Mouse (Mus musculus) thymus, postnatal 4 days (tissue): Measurements from ENCODE around the gene Trpm8.

Experiments used
- DNase-seq: peaks from one replicate; pipeline ENCODE4 v3.0.0; 2021

Trpm8 gene

GRCm38 (mm10) chr1:88277098-88277817 lies at the start of gene Trpm8, which contains the start of gene Hjurp:
Trpm8 (plus strand) TSS chr1:88277661.
Hjurp (minus strand) TSS chr1:88277633.
- DNase-seq: peak; percentile 100

DNA sequence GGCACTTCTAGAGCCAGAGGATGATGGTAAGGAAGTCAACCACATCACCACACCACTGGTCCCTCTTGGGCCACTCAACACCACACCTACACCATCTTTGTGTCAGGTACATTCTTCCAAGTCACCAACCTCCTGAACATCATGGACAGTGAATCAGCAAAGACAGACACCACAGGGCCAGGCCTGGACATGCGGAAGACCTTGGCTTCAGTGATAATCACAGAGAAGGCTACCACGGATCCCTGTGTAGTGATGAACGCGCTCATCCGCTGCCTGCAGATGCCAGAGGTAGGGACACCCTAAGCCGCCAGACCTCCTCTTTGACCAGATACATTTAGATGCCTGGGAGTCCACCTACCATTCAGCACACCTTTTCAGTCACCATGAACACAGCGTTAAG lies 49.3 kb upstream of the Trpm8 start:
- peak; percentile 9 for DNase-seq

DNA sequence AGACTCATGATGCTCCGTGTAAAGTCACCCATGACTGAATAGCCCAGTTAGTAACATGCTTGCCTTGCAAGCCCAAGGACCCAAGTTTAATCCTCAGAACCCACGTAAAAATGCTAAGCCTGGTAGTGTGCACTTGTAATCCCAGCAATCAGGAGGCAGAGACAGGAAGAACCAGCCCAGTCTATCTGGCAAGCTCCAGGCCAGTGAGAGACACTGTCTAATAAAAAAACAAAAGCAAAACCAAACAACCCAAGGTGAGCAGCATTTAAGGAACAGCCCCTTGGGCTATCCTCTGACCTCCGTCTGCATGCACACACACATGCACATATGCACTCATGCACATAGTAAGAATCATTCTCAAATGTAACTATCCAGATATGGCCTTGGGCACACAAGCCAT lies 47.9 kb upstream of the Trpm8 start:
- no peak for DNase-seq

- peak; percentile 8 for DNase-seq
Observed at GRCm38 (mm10) chr1:88229986-88230385, 47.5 kb upstream of the Trpm8 start.

DNA sequence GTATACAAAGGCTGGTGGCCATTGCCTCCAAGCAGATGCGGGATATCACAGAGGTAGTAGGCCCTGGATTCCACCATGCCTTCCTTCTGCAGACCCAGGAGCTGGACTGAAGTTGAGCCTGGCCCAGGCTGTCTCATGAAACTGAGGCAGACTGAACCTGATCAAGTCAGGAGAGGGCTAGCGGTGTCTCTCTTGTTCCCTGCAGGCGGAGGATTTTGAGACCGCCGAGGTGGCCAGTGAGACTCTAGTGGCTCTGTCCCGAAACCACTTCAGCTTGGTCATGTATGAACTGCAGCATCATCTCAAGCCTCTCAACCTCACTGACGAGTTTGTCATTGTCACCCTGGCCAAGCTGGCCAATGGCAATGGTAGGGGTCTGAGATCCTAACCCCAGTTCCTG lies 47.0 kb upstream of the Trpm8 start:
- DNase-seq: peak; percentile 12

DNA sequence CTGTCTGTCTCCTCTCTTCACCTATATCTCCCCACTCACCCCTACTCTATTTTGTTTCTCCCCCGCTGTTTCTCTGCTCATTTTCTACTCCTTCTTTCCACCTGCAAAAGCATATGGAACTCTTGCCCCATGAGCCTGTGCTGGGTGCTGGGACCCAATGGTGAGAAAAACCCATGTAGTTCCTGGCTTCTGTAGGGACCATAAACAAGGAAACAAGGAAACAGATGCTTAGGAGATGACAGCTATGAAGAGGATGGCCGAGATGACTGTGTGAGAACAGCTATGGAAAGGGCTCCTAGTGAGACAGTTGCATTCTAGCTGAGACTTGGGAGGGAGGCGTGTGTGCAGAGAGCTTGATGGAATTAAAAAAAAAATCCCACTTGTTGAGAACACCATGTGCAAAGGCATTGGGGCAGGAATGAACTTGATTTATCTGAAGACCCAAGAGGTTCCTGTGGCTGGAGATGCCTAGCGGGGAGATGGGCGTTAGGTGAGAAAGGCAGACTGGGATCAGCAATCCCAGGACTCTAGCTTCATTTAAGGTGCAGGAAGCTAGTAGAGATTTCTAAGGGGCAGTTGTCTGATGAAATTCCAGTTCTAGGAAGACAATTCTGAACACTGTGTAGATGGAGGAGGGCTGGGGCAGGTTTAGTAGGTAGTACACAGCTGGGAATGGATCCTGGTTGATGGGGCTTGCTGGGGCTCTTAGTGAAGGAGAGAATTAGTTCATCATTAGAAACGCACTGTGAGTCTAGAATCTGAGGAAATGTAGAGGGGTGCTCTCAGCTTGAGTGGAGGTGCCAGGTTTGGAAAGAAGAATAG lies 46.3 kb upstream of the Trpm8 start:
- no peak for DNase-seq

- DNase-seq: peak; percentile 9
Observed at GRCm38 (mm10) chr1:88231803-88232499, 45.5 kb upstream of the Trpm8 start.

GRCm38 (mm10) chr1:88232664-88233380 lies 44.6 kb upstream of the Trpm8 start:
- DNase-seq: peak; percentile 12

GRCm38 (mm10) chr1:88233421-88234247 lies 43.8 kb upstream of the Trpm8 start:
- DNase-seq: peak; percentile 13

DNA sequence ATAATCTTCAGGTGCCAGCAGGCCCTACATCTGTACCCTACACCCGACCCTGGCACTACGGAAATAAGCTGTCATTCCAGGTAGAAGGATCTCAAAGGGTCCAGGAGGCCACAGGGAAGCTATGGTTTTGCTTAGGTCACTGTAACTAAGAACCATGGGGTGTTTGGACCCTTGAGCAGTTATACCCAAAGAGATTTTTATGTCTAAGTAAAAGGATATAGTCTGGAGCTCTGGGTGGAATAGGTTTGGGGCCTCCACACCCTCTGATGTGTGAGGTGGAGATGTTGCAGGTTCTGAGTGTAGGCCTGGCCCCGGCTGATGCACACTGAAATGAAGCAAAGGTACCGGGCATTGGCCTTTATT lies 43.2 kb upstream of the Trpm8 start:
- no peak for DNase-seq

DNA sequence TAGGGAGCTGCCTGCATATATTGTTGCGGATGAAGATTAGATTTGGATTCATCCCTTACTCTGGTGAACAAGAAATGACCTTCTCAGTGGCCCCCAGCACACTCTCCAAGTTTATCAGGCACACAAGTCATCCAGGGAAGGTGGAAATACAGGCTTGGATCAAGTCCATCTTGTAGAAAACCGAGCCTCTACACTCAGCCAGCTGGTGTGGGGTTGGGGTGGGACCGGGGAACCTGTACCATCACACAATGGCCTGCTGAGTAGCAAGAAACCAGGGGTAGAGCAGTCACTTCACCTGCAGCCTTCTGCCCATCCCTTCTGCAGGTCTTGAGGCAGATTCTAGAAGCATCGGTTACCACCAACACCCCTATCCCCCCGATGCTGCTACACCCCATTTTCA lies 42.8 kb upstream of the Trpm8 start:
- DNase-seq: no peak

DNA sequence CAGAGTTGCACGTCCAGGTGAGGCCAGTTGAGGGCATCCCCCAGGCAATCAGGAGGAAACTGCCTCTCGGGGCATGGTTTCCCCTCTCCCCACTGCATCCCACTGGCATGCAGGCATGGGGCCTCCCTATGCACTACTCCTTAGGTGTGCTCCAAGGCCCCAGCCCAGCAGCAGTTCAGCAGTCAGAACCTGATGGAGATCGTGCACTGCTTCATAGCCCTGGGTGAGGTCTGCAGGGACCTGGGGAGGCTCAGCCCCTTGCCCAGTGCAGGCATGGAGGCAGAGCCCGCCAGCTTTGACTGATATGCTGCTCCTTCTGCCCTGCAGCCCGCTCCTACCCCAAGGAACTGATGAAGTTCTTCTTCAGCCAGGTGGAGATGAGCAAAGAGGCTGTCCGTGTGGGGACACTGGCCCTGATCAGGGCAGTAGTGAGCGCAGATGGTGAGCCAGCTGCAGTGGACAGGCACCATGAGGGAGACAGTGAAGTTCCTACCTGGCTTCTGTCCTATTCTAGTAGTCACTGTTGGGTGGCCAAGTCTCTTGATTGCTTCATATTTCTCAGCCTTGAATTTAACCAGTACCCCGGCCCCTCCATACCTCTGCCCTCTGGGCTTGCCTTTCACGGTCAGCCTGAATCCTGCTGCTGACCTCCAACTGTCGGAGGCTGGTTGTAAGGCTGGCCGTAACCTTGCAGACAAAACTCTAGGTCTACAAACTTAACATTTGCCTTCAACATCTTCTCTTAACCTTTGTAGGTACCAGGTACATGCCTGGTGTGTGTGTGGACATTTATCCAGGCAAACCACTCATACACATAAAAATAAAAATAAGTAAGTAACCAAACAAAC lies 42.2 kb upstream of the Trpm8 start:
- DNase-seq: no peak

GRCm38 (mm10) chr1:88235894-88236415 lies 41.5 kb upstream of the Trpm8 start:
- DNase-seq: no peak

- DNase-seq: no peak
Observed at GRCm38 (mm10) chr1:88237311-88237710, 40.1 kb upstream of the Trpm8 start.

DNA sequence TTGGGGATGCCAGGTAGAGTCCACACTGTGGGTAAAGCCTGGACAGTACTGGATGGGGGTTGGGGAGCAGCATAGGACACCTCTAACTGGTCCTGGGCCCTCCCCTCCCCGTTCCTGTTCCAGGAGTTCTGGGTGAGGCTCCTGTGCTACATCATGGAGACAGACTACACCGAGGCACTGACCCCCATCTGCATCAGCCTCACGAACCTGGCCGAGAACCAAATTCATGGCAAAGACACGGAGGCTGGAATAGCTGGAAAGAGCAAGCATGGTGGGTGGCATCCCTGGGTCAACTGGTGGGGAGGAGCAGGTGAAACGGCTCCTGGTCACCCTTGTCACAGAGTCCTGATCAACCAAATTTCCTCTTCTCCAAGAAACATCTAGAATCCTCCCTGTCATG lies 38.7 kb upstream of the Trpm8 start:
- no peak for DNase-seq

DNA sequence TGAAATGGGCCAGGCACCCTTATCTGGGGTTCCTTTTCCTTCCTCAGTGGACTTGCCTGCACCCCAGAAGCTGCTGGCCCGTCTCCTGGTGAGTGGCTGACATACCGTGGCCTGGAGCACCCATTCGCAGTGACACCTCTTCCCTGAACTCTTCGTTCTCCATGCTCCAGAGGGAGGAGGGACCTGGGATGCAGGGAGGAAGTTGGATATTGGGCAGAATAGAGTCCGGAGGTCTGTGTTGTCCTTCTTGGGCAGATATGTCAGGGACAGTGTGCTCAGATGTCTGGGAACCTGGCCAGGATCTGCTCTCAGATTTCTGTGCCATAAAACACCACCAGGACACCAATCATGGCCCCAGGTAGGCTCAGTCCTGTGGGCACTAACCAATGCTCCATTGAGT lies 37.4 kb upstream of the Trpm8 start:
- DNase-seq: no peak

- no peak for DNase-seq
Observed at GRCm38 (mm10) chr1:88240579-88240978, 36.9 kb upstream of the Trpm8 start.

- no peak for DNase-seq
Observed at GRCm38 (mm10) chr1:88243861-88244260, 33.6 kb upstream of the Trpm8 start.

DNA sequence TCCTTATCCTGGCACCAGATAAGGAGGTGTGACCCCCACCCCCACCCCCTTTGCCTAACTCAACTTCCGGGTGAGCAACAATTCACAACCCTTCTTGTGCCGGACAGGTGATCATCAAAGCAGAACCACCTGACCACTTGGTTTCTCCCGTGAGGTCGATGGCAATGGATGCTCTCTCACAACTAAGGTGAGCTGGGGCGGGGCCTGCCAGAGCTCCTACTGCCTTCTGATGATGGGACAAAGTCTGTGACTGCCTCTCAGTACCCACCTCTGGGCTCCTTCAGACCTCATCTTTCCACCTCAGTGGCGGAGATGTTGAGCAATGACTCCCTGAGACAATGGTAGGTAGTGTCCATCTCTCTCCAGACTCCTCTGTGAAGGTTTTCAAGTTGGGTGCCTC lies 31.6 kb upstream of the Trpm8 start:
- DNase-seq: no peak

DNA sequence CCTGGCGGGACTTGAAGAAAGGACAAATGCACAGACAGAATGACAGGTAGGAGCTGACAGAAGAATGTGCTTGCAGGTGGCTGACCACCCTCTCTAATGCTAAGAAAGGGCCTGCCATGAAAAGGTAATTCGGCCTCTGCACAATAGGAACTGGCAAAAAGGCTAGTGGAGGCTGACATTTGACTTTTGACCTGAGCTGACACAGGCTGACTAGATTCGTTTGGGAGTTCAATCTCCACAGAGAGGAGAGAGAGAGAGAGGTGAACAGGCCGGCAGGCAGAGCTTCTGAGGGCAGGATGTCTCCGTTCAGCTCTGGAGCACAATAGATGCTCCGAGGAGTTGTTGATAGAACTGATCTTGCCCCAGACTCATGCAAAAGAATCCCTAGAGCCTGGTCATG lies 31.1 kb upstream of the Trpm8 start:
- no peak for DNase-seq

DNA sequence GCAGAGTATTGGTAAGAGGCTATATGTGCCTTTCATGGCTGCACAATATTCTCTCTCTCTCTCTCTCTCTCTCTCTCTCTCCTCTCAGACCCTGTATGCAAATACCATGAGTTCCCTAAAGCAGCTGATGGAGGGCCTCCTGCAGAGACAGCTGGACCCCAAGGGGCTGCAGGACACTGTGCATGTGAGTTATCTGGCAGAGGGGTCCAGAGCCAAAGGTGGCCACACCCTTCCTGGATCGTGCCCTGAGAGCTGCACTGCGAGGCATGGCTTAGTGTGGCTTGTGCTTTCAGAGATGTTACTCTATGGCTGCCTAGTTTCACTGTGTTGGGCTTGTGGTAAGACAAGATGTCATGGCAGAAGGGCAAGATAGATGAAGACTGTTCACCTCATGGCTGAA lies 29.8 kb upstream of the Trpm8 start:
- DNase-seq: no peak
